Mouse (Mus musculus): Measurements from ENCODE around the gene Dgcr6.

Gene Dgcr6

GRCm38 (mm10) chr16:18068653-18069376 lies 16.2 kb downstream of the Dgcr6 start:
- peak in 1 of 2 experiments; percentile 25 for DNase-seq (ENCODE audit: inconsistent age in 2 of 2, low spot score in 1 of 2)

GRCm38 (mm10) chr16:18070798-18071197 lies 18.1 kb downstream of the Dgcr6 start:
- DNase-seq (ENCODE audit: inconsistent age in 2 of 2, low spot score in 1 of 2) = peak in 1 of 2 experiments; percentile 30

- DNase-seq (ENCODE audit: inconsistent age in 2 of 2, low spot score in 1 of 2) = no peak
Observed at GRCm38 (mm10) chr16:18072089-18072488, 19.4 kb downstream of the Dgcr6 start.

GRCm38 (mm10) chr16:18073259-18073962 lies 20.8 kb downstream of the Dgcr6 start:
- DNase-seq (ENCODE audit: inconsistent age in 2 of 2, low spot score in 1 of 2) = peak in 1 of 2 experiments; percentile 35

GRCm38 (mm10) chr16:18074611-18075010 lies 22.0 kb downstream of the Dgcr6 start:
- DNase-seq (ENCODE audit: inconsistent age in 2 of 2, low spot score in 1 of 2) = peak in 1 of 2 experiments; percentile 19

- DNase-seq (ENCODE audit: inconsistent age in 2 of 2, low spot score in 1 of 2) = peak in 1 of 2 experiments; percentile 43
Observed at GRCm38 (mm10) chr16:18075201-18075600, 22.5 kb downstream of the Dgcr6 start.

- peak in 1 of 2 experiments; percentile 72 for DNase-seq (ENCODE audit: inconsistent age in 2 of 2, low spot score in 1 of 2)
Observed at GRCm38 (mm10) chr16:18078314-18079015, 25.8 kb downstream of the Dgcr6 start.

- DNase-seq (ENCODE audit: inconsistent age in 2 of 2, low spot score in 1 of 2) = no peak
Observed at GRCm38 (mm10) chr16:18079300-18079699, 26.6 kb downstream of the Dgcr6 start.

GRCm38 (mm10) chr16:18080171-18080570 lies 27.5 kb downstream of the Dgcr6 start:
- DNase-seq (ENCODE audit: inconsistent age in 2 of 2, low spot score in 1 of 2) = peak in 1 of 2 experiments; percentile 22

GRCm38 (mm10) chr16:18081149-18081827 lies 28.6 kb downstream of the Dgcr6 start:
- peak; percentile 58 to 84 for DNase-seq (ENCODE audit: inconsistent age in 2 of 2, low spot score in 1 of 2)

- peak in 1 of 2 experiments; percentile 82 for DNase-seq (ENCODE audit: inconsistent age in 2 of 2, low spot score in 1 of 2)
Observed at GRCm38 (mm10) chr16:18082291-18082690, 29.6 kb downstream of the Dgcr6 start.

- peak; percentile 80 to 93 for DNase-seq (ENCODE audit: inconsistent age in 2 of 2, low spot score in 1 of 2)
Observed at GRCm38 (mm10) chr16:18083231-18083951, 30.7 kb downstream of the Dgcr6 start.

GRCm38 (mm10) chr16:18084262-18084661 lies 31.6 kb downstream of the Dgcr6 start:
- DNase-seq (ENCODE audit: inconsistent age in 2 of 2, low spot score in 1 of 2) = peak in 1 of 2 experiments; percentile 78

GRCm38 (mm10) chr16:18087101-18087500 lies 34.4 kb downstream of the Dgcr6 start:
- peak; percentile 65 to 90 for DNase-seq (ENCODE audit: inconsistent age in 2 of 2, low spot score in 1 of 2)

- no peak for DNase-seq (ENCODE audit: inconsistent age in 2 of 2, low spot score in 1 of 2)
Observed at GRCm38 (mm10) chr16:18096348-18096747, 43.7 kb downstream of the Dgcr6 start.

GRCm38 (mm10) chr16:18102816-18103215 lies 50.2 kb downstream of the Dgcr6 start:
- DNase-seq (ENCODE audit: inconsistent age in 2 of 2, low spot score in 1 of 2) = no peak

- DNase-seq (ENCODE audit: inconsistent age in 2 of 2, low spot score in 1 of 2) = no peak
Observed at GRCm38 (mm10) chr16:18103366-18103765, 50.7 kb downstream of the Dgcr6 start.

- DNase-seq (ENCODE audit: inconsistent age in 2 of 2, low spot score in 1 of 2) = no peak
Observed at GRCm38 (mm10) chr16:18103808-18104207, 51.1 kb downstream of the Dgcr6 start.

- DNase-seq (ENCODE audit: inconsistent age in 2 of 2, low spot score in 1 of 2) = peak; percentile 81 to 95
Observed at GRCm38 (mm10) chr16:18108221-18108966, 55.7 kb downstream of the Dgcr6 start.

GRCm38 (mm10) chr16:18111042-18111441 lies 58.4 kb downstream of the Dgcr6 start:
- no peak for DNase-seq (ENCODE audit: inconsistent age in 2 of 2, low spot score in 1 of 2)

Measured in adrenal gland, adult (tissue).